Mouse (Mus musculus): ENCODE data around the gene Srsf10.
A peak's percentile ranks its signal among the peaks of the same experiment; 100 is the strongest.

Gene Srsf10

GRCm38 (mm10) chr4:135886184-135886583, 30.6 kb downstream of the Srsf10 start:
- DNase-seq = peak; percentile 8

GRCm38 (mm10) chr4:135888448-135889057, 33.0 kb downstream of the Srsf10 start:
- no peak for DNase-seq

GRCm38 (mm10) chr4:135889146-135889883, 33.8 kb downstream of the Srsf10 start:
- no peak for DNase-seq

GRCm38 (mm10) chr4:135889884-135890283, 34.3 kb downstream of the Srsf10 start:
- DNase-seq = peak; percentile 88

GRCm38 (mm10) chr4:135891539-135891938, 36.0 kb downstream of the Srsf10 start:
- DNase-seq = no peak

GRCm38 (mm10) chr4:135892884-135893283, 37.3 kb downstream of the Srsf10 start:
- DNase-seq = no peak

GRCm38 (mm10) chr4:135895071-135895571, 39.6 kb downstream of the Srsf10 start, which contains the start of gene Cnr2:
Cnr2 (plus strand) TSS chr4:135895394.
- DNase-seq = peak; percentile 63

- DNase-seq = no peak
Measured at GRCm38 (mm10) chr4:135896157-135896556, 40.6 kb downstream of the Srsf10 start.

- DNase-seq = peak; percentile 77
Measured at GRCm38 (mm10) chr4:135898380-135899049, 43.0 kb downstream of the Srsf10 start.

GRCm38 (mm10) chr4:135899050-135899448, 43.5 kb downstream of the Srsf10 start:
- DNase-seq = no peak

- no peak for DNase-seq
Measured at GRCm38 (mm10) chr4:135900008-135900407, 44.5 kb downstream of the Srsf10 start.

- no peak for DNase-seq
Measured at GRCm38 (mm10) chr4:135902606-135903242, 47.2 kb downstream of the Srsf10 start.

GRCm38 (mm10) chr4:135904810-135905209, 49.3 kb downstream of the Srsf10 start:
- DNase-seq = no peak

GRCm38 (mm10) chr4:135906633-135907032, 51.1 kb downstream of the Srsf10 start:
- no peak for DNase-seq

- DNase-seq = no peak
Measured at GRCm38 (mm10) chr4:135909326-135910066, 53.9 kb downstream of the Srsf10 start.

- no peak for DNase-seq
Measured at GRCm38 (mm10) chr4:135911531-135911930, 56.0 kb downstream of the Srsf10 start.

GRCm38 (mm10) chr4:135912164-135912563, 56.6 kb downstream of the Srsf10 start:
- no peak for DNase-seq

GRCm38 (mm10) chr4:135912835-135913234, 57.3 kb downstream of the Srsf10 start:
- no peak for DNase-seq

- DNase-seq = no peak
Measured at GRCm38 (mm10) chr4:135913433-135913832, 57.9 kb downstream of the Srsf10 start.

- DNase-seq = no peak
Measured at GRCm38 (mm10) chr4:135918635-135919279, 63.2 kb downstream of the Srsf10 start.

GRCm38 (mm10) chr4:135919280-135919639, 63.7 kb downstream of the Srsf10 start:
- DNase-seq = no peak
